Mouse (Mus musculus) liver, embryonic 14.5 days (tissue): ENCODE data around the gene Efnb3.

Source experiments
- CTCF ChIP-seq: IDR thresholded peaks from 2 replicates; pipeline ENCODE4 v1.5.1; 2016; ENCODE audit warnings: antibody characterized with exemption, low read depth, control low read depth
- EP300 ChIP-seq: IDR thresholded peaks from 2 replicates; pipeline ENCODE4 v1.6.1; 2016; ENCODE audit warnings: antibody characterized with exemption, low read depth

DNA sequence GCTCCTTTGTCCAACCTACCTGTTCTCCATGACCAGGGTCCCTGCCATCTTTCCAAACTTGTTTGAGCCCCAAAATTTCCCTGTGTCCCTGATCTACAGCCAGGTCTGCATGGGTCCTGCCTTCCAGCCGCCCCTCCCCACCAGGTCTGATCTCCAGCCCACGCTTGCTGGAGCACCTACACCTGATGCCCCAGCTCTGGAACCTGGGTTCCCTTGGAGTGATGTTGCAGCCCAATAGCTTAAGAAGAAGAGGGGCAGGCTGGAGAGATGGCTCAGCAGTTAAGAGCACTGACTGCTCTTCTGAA, 46.4 kb upstream of the Efnb3 start:
- TF ChIP-seq EP300: no peak
- TF ChIP-seq CTCF: no peak
